Mouse (Mus musculus): Measurements from ENCODE around the gene Pcnx. TPM values are rescaled to one million over a fixed set of nuclear protein-coding genes. Genes with fewer than 3 reads are reported as not detected.

Pcnx gene
- polyA plus RNA-seq, 2 experiments, result 0.71 to 2.4 TPM

DNA sequence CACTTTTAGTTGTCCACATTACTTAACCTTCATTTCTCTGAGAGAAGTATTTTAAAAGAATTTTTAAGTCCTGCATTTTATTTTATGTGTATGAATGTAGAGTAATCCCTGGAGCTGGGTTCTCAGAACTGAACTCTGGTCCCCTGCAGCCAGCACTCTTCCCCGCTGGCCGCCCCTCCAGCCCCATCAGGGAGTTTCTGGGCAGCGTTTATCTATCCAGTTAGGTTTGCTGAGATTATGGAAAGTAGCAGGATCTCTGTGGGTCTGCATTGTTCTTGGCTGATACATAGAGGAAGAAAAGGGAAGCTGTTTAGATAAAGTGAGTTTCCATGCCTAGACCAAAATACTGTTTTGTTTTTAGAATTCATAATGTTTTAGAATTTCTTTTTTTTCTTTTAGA lies 63.0 kb downstream of the Pcnx start:
- TF ChIP-seq CTCF (IDR thresholded peaks at IDR 0.05; ENCODE audit: low read depth), result no peak
- TF ChIP-seq EP300 (IDR thresholded peaks at IDR 0.05; ENCODE audit: low read depth), result no peak
- no peaks in the 10 kb centered on the region for H3K36me3 ChIP-seq (replicated peaks; ENCODE audit: control insufficient read depth, insufficient read depth, low read depth)
- no peak overlapping the region for H3K4me2 ChIP-seq (ENCODE audit: low read depth)
- H3K27me3 ChIP-seq (ENCODE audit: control insufficient read depth, insufficient read depth, low read length), result no peaks in the 10 kb centered on the region
- H3K9ac ChIP-seq (replicated peaks), result no peak overlapping the region
- DNase-seq (ENCODE audit: low read depth in 3 of 3, low spot score in 3 of 3) (no peak), ATAC-seq (ENCODE audit: insufficient read depth) (no peak)
- H3K27ac ChIP-seq, result no peak overlapping the region
- no peaks in the 10 kb centered on the region for H3K4me1 ChIP-seq (replicated peaks; ENCODE audit: control insufficient read depth in 2 of 2, insufficient read depth in 2 of 2, low read length in 1 of 2)
- 46% methylated on average over 3 of the region's 3 CpGs for WGBS (ENCODE audit: insufficient replicate concordance)
- no peak overlapping the region for H3K4me3 ChIP-seq (ENCODE audit: insufficient read depth in 1 of 2, low read depth in 2 of 2, low read length in 2 of 2)
- H3K9me3 ChIP-seq (ENCODE audit: control insufficient read depth, low read length), result no peaks in the 10 kb centered on the region

DNA sequence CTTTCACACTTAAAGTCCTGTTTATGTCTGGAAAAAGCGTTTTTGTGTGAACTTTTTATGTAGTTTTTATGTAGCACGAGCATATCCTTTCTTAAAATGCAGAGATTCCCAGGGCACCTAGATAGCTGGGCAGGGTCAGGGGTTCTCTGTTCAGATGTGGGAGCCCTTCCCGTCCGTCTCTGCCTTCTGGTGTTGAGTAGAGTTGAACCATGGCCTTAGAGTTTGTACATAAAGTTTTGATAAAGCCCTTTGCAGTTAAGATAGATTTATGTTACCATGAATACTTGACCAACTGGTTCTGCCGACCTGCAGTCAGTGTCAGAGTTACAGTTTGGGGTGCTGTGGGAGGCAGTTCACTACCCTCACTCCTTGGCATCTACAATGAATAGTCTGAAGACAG lies 67.3 kb downstream of the Pcnx start:
- Histone ChIP-seq H3K4me3 (ENCODE audit: insufficient read depth in 1 of 2, low read depth in 2 of 2, low read length in 2 of 2) (no peak overlapping the region), H3K9me3 (ENCODE audit: control insufficient read depth, low read length) (no peaks in the 10 kb centered on the region), H3K4me2 (ENCODE audit: low read depth) (no peak overlapping the region), H3K27me3 (ENCODE audit: control insufficient read depth, insufficient read depth, low read length) (no peaks in the 10 kb centered on the region), H3K4me1 (replicated peaks; ENCODE audit: control insufficient read depth in 2 of 2, insufficient read depth in 2 of 2, low read length in 1 of 2) (no peaks in the 10 kb centered on the region), H3K27ac (no peak overlapping the region), H3K9ac (replicated peaks) (no peak overlapping the region), H3K36me3 (replicated peaks; ENCODE audit: control insufficient read depth, insufficient read depth, low read depth) (no peaks in the 10 kb centered on the region)
- TF ChIP-seq CTCF (IDR thresholded peaks at IDR 0.05; ENCODE audit: low read depth) (no peak), EP300 (IDR thresholded peaks at IDR 0.05; ENCODE audit: low read depth) (no peak)
- ATAC-seq (ENCODE audit: insufficient read depth), result no peak
- DNase-seq (ENCODE audit: low read depth in 3 of 3, low spot score in 3 of 3), result no peak
- 60% methylated on average over 5 of the region's 5 CpGs for WGBS (ENCODE audit: insufficient replicate concordance)

DNA sequence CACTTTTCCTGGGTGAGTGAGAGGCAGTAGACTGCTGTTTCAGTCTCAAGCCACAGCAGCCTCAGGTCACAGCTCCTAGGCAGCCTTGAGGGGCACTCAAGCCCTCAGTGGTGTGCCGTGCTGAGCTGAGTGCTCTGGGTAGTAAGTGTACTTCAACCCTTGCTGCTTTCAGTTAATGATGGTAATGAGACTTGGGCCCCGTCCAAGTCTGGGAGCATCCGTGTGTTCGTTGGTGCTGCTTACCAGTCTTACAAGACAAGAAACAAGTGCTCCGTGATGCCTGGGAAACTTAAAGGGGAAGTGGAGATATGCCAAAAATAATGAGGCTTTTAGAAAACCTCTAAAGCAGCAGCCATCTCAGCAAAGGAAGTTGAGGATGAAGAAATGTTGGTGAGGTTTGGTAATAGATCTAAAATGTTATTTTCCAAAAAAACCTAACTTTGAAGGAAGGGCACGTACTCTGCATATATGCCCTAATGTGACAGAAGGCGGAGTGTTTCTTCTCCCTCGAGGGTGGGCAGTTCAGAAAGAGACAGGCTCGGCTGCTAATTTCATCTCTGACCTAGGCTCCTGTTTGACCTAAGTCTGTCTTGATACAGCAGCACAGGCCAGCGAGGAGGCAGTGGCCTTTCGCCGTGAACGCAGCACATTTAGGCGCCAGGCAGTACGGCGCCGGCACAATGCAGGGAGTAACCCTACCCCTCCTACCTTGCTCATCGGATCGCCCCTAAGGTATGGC lies 68.0 kb downstream of the Pcnx start:
- Histone ChIP-seq H3K4me2 (ENCODE audit: low read depth) (no peak overlapping the region), H3K4me1 (replicated peaks; ENCODE audit: control insufficient read depth in 2 of 2, insufficient read depth in 2 of 2, low read length in 1 of 2) (no peaks in the 10 kb centered on the region), H3K9me3 (ENCODE audit: control insufficient read depth, low read length) (no peaks in the 10 kb centered on the region), H3K36me3 (replicated peaks; ENCODE audit: control insufficient read depth, insufficient read depth, low read depth) (no peaks in the 10 kb centered on the region), H3K9ac (replicated peaks) (no peak overlapping the region), H3K4me3 (ENCODE audit: insufficient read depth in 1 of 2, low read depth in 2 of 2, low read length in 2 of 2) (no peak overlapping the region), H3K27me3 (ENCODE audit: control insufficient read depth, insufficient read depth, low read length) (no peaks in the 10 kb centered on the region), H3K27ac (no peak overlapping the region)
- TF ChIP-seq EP300 (IDR thresholded peaks at IDR 0.05; ENCODE audit: low read depth) (no peak), CTCF (IDR thresholded peaks at IDR 0.05; ENCODE audit: low read depth) (no peak)
- 59% methylated on average over 19 of the region's 19 CpGs for WGBS (ENCODE audit: insufficient replicate concordance)
- DNase-seq (ENCODE audit: low read depth in 3 of 3, low spot score in 3 of 3) (no peak), ATAC-seq (ENCODE audit: insufficient read depth) (no peak)

DNA sequence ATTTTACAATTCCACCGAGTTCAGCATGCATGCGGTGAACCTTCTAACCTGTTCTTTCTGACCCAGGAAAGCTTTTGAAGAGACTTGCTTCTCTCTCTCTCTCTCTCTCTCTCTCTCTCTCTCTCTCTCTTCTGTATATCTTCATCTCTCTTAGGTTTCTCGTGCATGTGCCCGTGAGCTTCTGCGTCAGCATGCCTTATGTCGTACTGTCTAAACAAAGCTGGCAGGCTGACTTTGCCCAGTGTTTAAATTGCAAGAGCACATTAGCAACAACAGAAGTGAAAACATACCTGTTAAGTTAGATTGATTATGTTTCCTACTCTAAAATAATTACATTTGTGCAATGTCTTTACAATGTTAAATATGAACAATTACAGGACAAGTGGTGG lies 68.6 kb downstream of the Pcnx start:
- no peaks in the 10 kb centered on the region for H3K36me3 ChIP-seq (replicated peaks; ENCODE audit: control insufficient read depth, insufficient read depth, low read depth)
- no peaks in the 10 kb centered on the region for H3K4me1 ChIP-seq (replicated peaks; ENCODE audit: control insufficient read depth in 2 of 2, insufficient read depth in 2 of 2, low read length in 1 of 2)
- H3K4me3 ChIP-seq (ENCODE audit: insufficient read depth in 1 of 2, low read depth in 2 of 2, low read length in 2 of 2), result no peak overlapping the region
- no peak overlapping the region for H3K27ac ChIP-seq
- TF ChIP-seq CTCF (IDR thresholded peaks at IDR 0.05; ENCODE audit: low read depth) (no peak), EP300 (IDR thresholded peaks at IDR 0.05; ENCODE audit: low read depth) (no peak)
- ATAC-seq (ENCODE audit: insufficient read depth) (no peak), DNase-seq (ENCODE audit: low read depth in 3 of 3, low spot score in 3 of 3) (no peak)
- no peaks in the 10 kb centered on the region for H3K9me3 ChIP-seq (ENCODE audit: control insufficient read depth, low read length)
- H3K4me2 ChIP-seq (ENCODE audit: low read depth), result no peak overlapping the region
- no peaks in the 10 kb centered on the region for H3K27me3 ChIP-seq (ENCODE audit: control insufficient read depth, insufficient read depth, low read length)
- H3K9ac ChIP-seq (replicated peaks), result no peak overlapping the region
- WGBS (ENCODE audit: insufficient replicate concordance), result 75% methylated on average over 6 of the region's 6 CpGs

DNA sequence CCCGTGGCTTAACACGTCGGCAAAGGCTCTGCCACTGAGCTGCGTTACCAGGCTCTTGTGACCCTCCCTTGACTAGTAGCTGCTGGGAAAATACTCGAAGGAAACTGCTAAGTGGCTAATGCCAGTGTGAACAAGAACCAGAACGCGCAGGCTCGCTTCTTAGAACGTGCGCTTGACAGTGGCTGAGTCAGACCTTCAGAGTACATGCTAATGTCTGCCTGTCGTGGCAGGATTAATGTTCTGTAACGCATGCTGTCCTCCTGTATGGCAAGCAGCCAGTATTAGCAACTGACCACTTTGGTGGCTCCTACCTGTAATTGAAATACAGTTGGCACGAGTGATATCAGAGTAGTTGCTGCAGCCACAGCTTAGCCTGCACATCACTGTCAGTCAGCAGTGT lies 72.2 kb downstream of the Pcnx start:
- H3K9ac ChIP-seq (replicated peaks), result no peak overlapping the region
- no peaks in the 10 kb centered on the region for H3K9me3 ChIP-seq (ENCODE audit: control insufficient read depth, low read length)
- H3K27ac ChIP-seq, result no peak overlapping the region
- no peak overlapping the region for H3K4me2 ChIP-seq (ENCODE audit: low read depth)
- no peaks in the 10 kb centered on the region for H3K4me1 ChIP-seq (replicated peaks; ENCODE audit: control insufficient read depth in 2 of 2, insufficient read depth in 2 of 2, low read length in 1 of 2)
- H3K4me3 ChIP-seq (ENCODE audit: insufficient read depth in 1 of 2, low read depth in 2 of 2, low read length in 2 of 2), result no peak overlapping the region
- H3K27me3 ChIP-seq (ENCODE audit: control insufficient read depth, insufficient read depth, low read length), result no peaks in the 10 kb centered on the region
- 74% methylated on average over 13 of the region's 13 CpGs for WGBS (ENCODE audit: insufficient replicate concordance)
- no peak for ATAC-seq (ENCODE audit: insufficient read depth)
- no peak for TF ChIP-seq EP300 (IDR thresholded peaks at IDR 0.05; ENCODE audit: low read depth)
- TF ChIP-seq CTCF (IDR thresholded peaks at IDR 0.05; ENCODE audit: low read depth), result no peak
- DNase-seq (ENCODE audit: low read depth in 3 of 3, low spot score in 3 of 3), result no peak
- H3K36me3 ChIP-seq (replicated peaks; ENCODE audit: control insufficient read depth, insufficient read depth, low read depth), result no peaks in the 10 kb centered on the region
